Comparison of ENCODE assay signal across 16 mouse cellular contexts in the genomic region with DNA sequence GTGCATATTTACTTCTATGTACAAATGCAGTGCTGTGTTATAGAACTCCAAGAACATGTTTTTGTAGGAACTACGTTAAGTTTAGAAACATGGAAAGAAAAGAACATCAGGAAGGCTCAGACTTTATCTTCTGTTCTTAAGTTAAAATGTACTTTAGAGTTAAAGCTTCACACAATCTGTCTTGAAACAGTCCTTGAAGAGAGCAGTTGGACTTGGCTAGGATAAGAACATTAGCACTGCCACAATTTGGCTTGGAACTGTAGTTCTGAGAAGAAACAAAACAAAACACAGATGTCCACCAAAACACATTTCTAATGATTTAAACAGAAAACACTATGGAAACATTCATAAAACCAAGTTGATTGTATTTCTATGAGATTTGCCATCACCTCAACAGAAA.
"Had no signal": no experiment of that assay in that cellular context is flagged by ENCODE, and none has a peak within 500 bp of the region (broad histone marks: within the 10 kb centered on the region; RNA-seq: fewer than 3 reads in every experiment).

No protein-coding gene starts in this region.

- H3K27ac ChIP-seq: macrophage; midbrain, embryonic 13.5 days; midbrain, embryonic 15.5 days; neural tube, embryonic 12.5 days; stomach, embryonic 15.5 days; stomach, postnatal 0 days had no signal

- H3K4me3 ChIP-seq: megakaryocyte, embryonic 14.5 days; midbrain, embryonic 13.5 days; midbrain, embryonic 15.5 days; neural tube, embryonic 12.5 days; stomach, embryonic 15.5 days had no signal

- H3K9ac ChIP-seq: liver, postnatal 0 days; lung, embryonic 14.5 days; midbrain, embryonic 13.5 days; midbrain, embryonic 15.5 days; neural tube, embryonic 12.5 days; stomach, embryonic 15.5 days had no signal

- H3K27me3 ChIP-seq: megakaryocyte, embryonic 14.5 days; midbrain, embryonic 13.5 days; midbrain, embryonic 15.5 days; neural tube, embryonic 12.5 days; stomach, embryonic 15.5 days had no signal

- ATAC-seq: liver, postnatal 0 days; midbrain, embryonic 13.5 days; midbrain, embryonic 15.5 days had no signal

- H3K36me3 ChIP-seq: midbrain, embryonic 13.5 days; midbrain, embryonic 15.5 days; neural tube, embryonic 12.5 days; stomach, embryonic 15.5 days had no signal

- H3K9me3 ChIP-seq: megakaryocyte, embryonic 14.5 days; midbrain, embryonic 13.5 days; midbrain, embryonic 15.5 days; neural tube, embryonic 12.5 days; stomach, embryonic 15.5 days had no signal

- H3K4me1 ChIP-seq: megakaryocyte, embryonic 14.5 days; midbrain, embryonic 13.5 days; midbrain, embryonic 15.5 days; neural tube, embryonic 12.5 days; stomach, embryonic 15.5 days had no signal

- DNase-seq: liver, postnatal 0 days; lung, embryonic 14.5 days; lung, postnatal 10 days; lung, postnatal 36 days; right cerebral cortex, postnatal 14 days; thymus, adult 2 months; thymus, postnatal 25 days; thymus, postnatal 4 days had no signal

- H3K4me2 ChIP-seq: lung, embryonic 14.5 days; midbrain, embryonic 11.5 days; midbrain, embryonic 13.5 days; midbrain, embryonic 15.5 days; neural tube, embryonic 12.5 days; stomach, embryonic 15.5 days had no signal
